Mouse (Mus musculus) liver, adult 2 months (tissue): ENCODE measurements around the gene Smcp. TPM values are rescaled to one million over a fixed set of nuclear protein-coding genes. Genes with fewer than 3 reads are reported as not detected.

Source experiments
- DNase-seq: peaks from one replicate; pipeline ENCODE4 v3.0.0-alpha.2; 2011; ENCODE audit warnings: low read depth, low spot score; ENCODE audit errors: extremely low read depth
- H3K27ac ChIP-seq: fragments of 200-500 bp; replicated peaks from 2 replicates; pipeline ENCODE4 v1.5.1; 2012; ENCODE audit warnings: low read depth, mild to moderate bottlenecking, control low read depth, inconsistent platforms, low read length; ENCODE audit not compliant: insufficient read depth
- H3K27me3 ChIP-seq: fragments of 200-500 bp; 2 replicates; pipeline ENCODE4 v1.6.1; 2012; ENCODE audit warnings: mild to moderate bottlenecking, moderate library complexity, low read length, inconsistent platforms; ENCODE audit not compliant: control insufficient read depth, insufficient read depth
- H3K36me3 ChIP-seq: fragments of 200-500 bp; 2 replicates; pipeline ENCODE4 v1.6.1; 2012; ENCODE audit warnings: low read length, inconsistent platforms; ENCODE audit not compliant: control insufficient read depth, insufficient read depth
- H3K4me1 ChIP-seq: fragments of 200-500 bp; 2 replicates; pipeline ENCODE4 v1.6.1; 2011; ENCODE audit warnings: low read length; ENCODE audit not compliant: control insufficient read depth, insufficient read depth
- H3K4me3 ChIP-seq: fragments of 200-500 bp; 2 replicates; pipeline ENCODE4 v1.5.1; 2011; ENCODE audit warnings: low read depth, mild to moderate bottlenecking, control low read depth, low read length, moderate library complexity; ENCODE audit not compliant: insufficient read depth
- H3K79me2 ChIP-seq: fragments of 200-500 bp; 2 replicates; pipeline ENCODE4 v1.6.1; 2012; ENCODE audit warnings: inconsistent platforms, mild to moderate bottlenecking, low read length, moderate library complexity; ENCODE audit not compliant: control insufficient read depth, insufficient read depth
- H3K9ac ChIP-seq: fragments of 200-500 bp; 2 replicates; pipeline ENCODE4 v1.6.1; 2012; ENCODE audit warnings: low read depth, mild to moderate bottlenecking, control low read depth, inconsistent platforms, low read length
- CTCF ChIP-seq: fragments of 200-500 bp; IDR thresholded peaks from 2 replicates; pipeline ENCODE4 v1.5.1; 2011; ENCODE audit warnings: low read depth, low read length, control low read depth
- POLR2A ChIP-seq: fragments of 200-500 bp; IDR thresholded peaks from 2 replicates; pipeline ENCODE4 v1.6.1; 2011; ENCODE audit warnings: low read length, control low read depth; ENCODE audit not compliant: insufficient read depth; ENCODE audit errors: extremely low read depth
- WGBS: fragments of 180-500 bp; shearing (Covaris S2); methylation state at CpG from one replicate; pipeline ENCODE4 v1.1.7; 2018; 5-methylcytosine and 5-hydroxymethylcytosine counted together
- polyA plus RNA-seq: library from polyadenylated mRNA; depleted of rRNA; stranded (reverse); fragments of >200 nt; gene quantifications from 2 replicates; pipeline ENCODE4 v1.2.3, GENCODE M21; 2012; rRNA removed
- total RNA-seq: library from RNA; depleted of rRNA; stranded (reverse); fragments of >200 nt; gene quantifications from 2 replicates; pipeline ENCODE4 v1.2.3, GENCODE M21; 2014; rRNA removed

Smcp gene
- total and polyA plus RNA-seq, 2 experiments: not detected

DNA sequence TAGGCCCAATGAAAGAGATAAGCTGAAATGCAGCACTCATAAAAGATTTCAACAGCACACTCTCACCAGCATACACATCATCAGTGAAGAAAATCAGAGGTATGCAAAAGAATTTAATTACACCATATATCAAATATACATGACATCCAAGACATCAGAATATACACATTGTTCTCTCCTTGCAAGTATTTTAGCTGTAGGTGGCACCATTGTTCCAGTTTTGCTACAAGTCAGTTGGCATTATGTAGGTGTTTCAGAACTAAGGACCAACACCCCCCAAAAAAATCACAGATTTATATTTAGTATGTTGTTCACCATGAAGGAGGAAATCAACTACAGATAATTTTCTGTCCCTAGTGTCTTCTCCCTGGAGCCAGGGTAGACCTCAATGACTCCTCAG is 23.4 kb downstream of the Smcp start:
- H3K4me1 ChIP-seq: no peaks in the 10 kb centered on the region
- H3K36me3 ChIP-seq: no peaks in the 10 kb centered on the region
- no peak overlapping the region for H3K27ac ChIP-seq
- peak; percentile 30; the same call in 1 of the 2 replicates for TF ChIP-seq CTCF
- TF ChIP-seq POLR2A: no peak
- DNase-seq: peak; percentile 42
- H3K9ac ChIP-seq: no peak overlapping the region
- no peak overlapping the region for H3K4me3 ChIP-seq
- H3K27me3 ChIP-seq: no peaks in the 10 kb centered on the region
- no peaks in the 10 kb centered on the region for H3K79me2 ChIP-seq

DNA sequence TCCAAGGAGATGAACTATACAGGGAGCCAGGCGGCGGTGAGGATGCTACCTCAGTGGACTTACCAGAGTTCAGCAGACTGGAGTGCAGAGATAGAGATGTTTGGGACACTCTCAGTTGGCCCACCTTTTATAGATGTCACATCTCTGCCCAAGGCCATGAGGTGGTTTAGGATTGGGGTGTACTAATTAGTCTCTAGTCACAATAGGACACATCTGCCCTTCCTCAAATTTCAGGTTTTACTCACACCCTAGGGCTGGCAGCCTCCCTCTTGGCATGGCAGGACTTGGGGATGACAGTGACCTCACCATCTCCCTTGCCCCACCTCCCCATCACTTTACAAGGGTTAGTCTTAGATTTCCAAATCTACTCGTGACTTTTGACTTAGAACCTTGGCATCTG is 54.4 kb downstream of the Smcp start, which contains the start of gene 2310046K23Rik:
2310046K23Rik (minus strand) TSS at position 101 of the 400 bp plus-strand sequence.
- no peaks in the 10 kb centered on the region for H3K27me3 ChIP-seq
- no peaks in the 10 kb centered on the region for H3K36me3 ChIP-seq
- no peak within 1 kb of the TSS for H3K9ac ChIP-seq
- H3K4me1 ChIP-seq: no peaks in the 10 kb centered on the region
- no peak within 1 kb of the TSS for H3K4me3 ChIP-seq
- no peak within 1 kb of the TSS for H3K27ac ChIP-seq
- no peaks in the 10 kb centered on the region for H3K79me2 ChIP-seq
- DNase-seq: no peak
- no peak for TF ChIP-seq CTCF
- 81% methylated on average over 3 of the region's 3 CpGs for WGBS

Other genes starting within 250 kb of the Smcp start
- gene Sprr2d, start 249.9 kb downstream of the Smcp start, total RNA-seq: not detected in 2 replicates
- not detected in 2 replicates for gene Sprr2d, start 249.9 kb downstream of the Smcp start, polyA plus RNA-seq
- not detected in 2 replicates for gene Sprr2e, start 236.9 kb downstream of the Smcp start, total RNA-seq
- gene Sprr2e, start 236.9 kb downstream of the Smcp start, polyA plus RNA-seq: not detected in 2 replicates
- not detected in 2 replicates for gene Sprr2f, start 223.8 kb downstream of the Smcp start, total RNA-seq
- gene Sprr2f, start 223.8 kb downstream of the Smcp start, polyA plus RNA-seq: not detected in 2 replicates
- gene Sprr2h, start 203.3 kb downstream of the Smcp start, total RNA-seq: not detected in 2 replicates
- not detected in 2 replicates for gene Sprr2h, start 203.3 kb downstream of the Smcp start, polyA plus RNA-seq
- gene Sprr2i, start 181.0 kb downstream of the Smcp start, total RNA-seq: not detected in 2 replicates
- gene Sprr2i, start 181.0 kb downstream of the Smcp start, polyA plus RNA-seq: not detected in 2 replicates
- not detected in 2 replicates for gene Sprr2j-ps, start 170.9 kb downstream of the Smcp start, total RNA-seq
- not detected in 2 replicates for gene Sprr2j-ps, start 170.9 kb downstream of the Smcp start, polyA plus RNA-seq
- 1.6 and 1.7 TPM in 2 replicates for gene Gm9774, start 159.6 kb downstream of the Smcp start, total RNA-seq
- gene Gm9774, start 159.6 kb downstream of the Smcp start, polyA plus RNA-seq: 4.2 and 5.0 TPM in 2 replicates
- not detected in 2 replicates for gene Sprr2k, start 156.4 kb downstream of the Smcp start, total RNA-seq
- gene Sprr2k, start 156.4 kb downstream of the Smcp start, polyA plus RNA-seq: not detected in 2 replicates
- not detected in 2 replicates for gene Sprr1b, start 150.2 kb downstream of the Smcp start, total RNA-seq
- gene Sprr1b, start 150.2 kb downstream of the Smcp start, polyA plus RNA-seq: not detected in 2 replicates
- not detected in 2 replicates for gene Sprr3, start 130.3 kb downstream of the Smcp start, total RNA-seq
- not detected in 2 replicates for gene Sprr3, start 130.3 kb downstream of the Smcp start, polyA plus RNA-seq
- not detected in 2 replicates for gene Sprr1a, start 103.1 kb downstream of the Smcp start, total RNA-seq
- not detected in 2 replicates for gene Sprr1a, start 103.1 kb downstream of the Smcp start, polyA plus RNA-seq
- gene Sprr4, start 88.5 kb downstream of the Smcp start, total RNA-seq: not detected in 2 replicates
- not detected in 2 replicates for gene Sprr4, start 88.5 kb downstream of the Smcp start, polyA plus RNA-seq
- gene 2310046K23Rik, start 54.5 kb downstream of the Smcp start, total RNA-seq: not detected in 2 replicates
- not detected in 2 replicates for gene 2310046K23Rik, start 54.5 kb downstream of the Smcp start, polyA plus RNA-seq
- not detected in 2 replicates for gene Ivl, start 15.3 kb downstream of the Smcp start, total RNA-seq
- gene Ivl, start 15.3 kb downstream of the Smcp start, polyA plus RNA-seq: not detected in 2 replicates
- not detected in 2 replicates for gene 2210017I01Rik, start 18.5 kb upstream of the Smcp start, total RNA-seq
- not detected in 2 replicates for gene 2210017I01Rik, start 18.5 kb upstream of the Smcp start, polyA plus RNA-seq
- gene Lce6a, start 32.7 kb upstream of the Smcp start, total RNA-seq: not detected in 2 replicates
- gene Lce6a, start 32.7 kb upstream of the Smcp start, polyA plus RNA-seq: not detected in 2 replicates
- not detected in 2 replicates for gene Lce1a1, start 59.3 kb upstream of the Smcp start, total RNA-seq
- not detected in 2 replicates for gene Lce1a1, start 59.3 kb upstream of the Smcp start, polyA plus RNA-seq
- not detected in 2 replicates for gene Lce1b, start 67.9 kb upstream of the Smcp start, total RNA-seq
- not detected in 2 replicates for gene Lce1b, start 67.9 kb upstream of the Smcp start, polyA plus RNA-seq
- gene Lce1a2, start 81.3 kb upstream of the Smcp start, total RNA-seq: not detected in 2 replicates
- not detected in 2 replicates for gene Lce1a2, start 81.3 kb upstream of the Smcp start, polyA plus RNA-seq
- gene Lce1c, start 90.2 kb upstream of the Smcp start, total RNA-seq: not detected in 2 replicates
- gene Lce1c, start 90.2 kb upstream of the Smcp start, polyA plus RNA-seq: not detected in 2 replicates
- gene Lce1d, start 98.2 kb upstream of the Smcp start, total RNA-seq: not detected in 2 replicates
- not detected in 2 replicates for gene Lce1d, start 98.2 kb upstream of the Smcp start, polyA plus RNA-seq
- gene Lce1e, start 120.1 kb upstream of the Smcp start, total RNA-seq: not detected in 2 replicates
- gene Lce1e, start 120.1 kb upstream of the Smcp start, polyA plus RNA-seq: not detected in 2 replicates
- gene Lce1f, start 131.4 kb upstream of the Smcp start, total RNA-seq: not detected in 2 replicates
- gene Lce1f, start 131.4 kb upstream of the Smcp start, polyA plus RNA-seq: not detected in 2 replicates
- gene Gm38119, start 150.1 kb upstream of the Smcp start, total RNA-seq: not detected in 2 replicates
- gene Gm38119, start 150.1 kb upstream of the Smcp start, polyA plus RNA-seq: not detected in 2 replicates
- gene Lce1g, start 163.3 kb upstream of the Smcp start, total RNA-seq: not detected in 2 replicates
- not detected in 2 replicates for gene Lce1g, start 163.3 kb upstream of the Smcp start, polyA plus RNA-seq
- gene Lce1h, start 176.1 kb upstream of the Smcp start, total RNA-seq: not detected in 2 replicates
- gene Lce1h, start 176.1 kb upstream of the Smcp start, polyA plus RNA-seq: not detected in 2 replicates
- not detected in 2 replicates for gene Lce1i, start 189.9 kb upstream of the Smcp start, total RNA-seq
- not detected in 2 replicates for gene Lce1i, start 189.9 kb upstream of the Smcp start, polyA plus RNA-seq
- gene Lce1j, start 201.5 kb upstream of the Smcp start, total RNA-seq: not detected in 2 replicates
- gene Lce1j, start 201.5 kb upstream of the Smcp start, polyA plus RNA-seq: not detected in 2 replicates
- not detected in 2 replicates for gene Lce1k, start 218.9 kb upstream of the Smcp start, total RNA-seq
- not detected in 2 replicates for gene Lce1k, start 218.9 kb upstream of the Smcp start, polyA plus RNA-seq
- not detected in 2 replicates for gene Kprp, start 238.2 kb upstream of the Smcp start, total RNA-seq
- not detected in 2 replicates for gene Kprp, start 238.2 kb upstream of the Smcp start, polyA plus RNA-seq